In genomic region chr17:80501805-80502172, GRCm38 (mm10) we compare ENCODE assay signal across 25 mouse cellular contexts. TPM values are rescaled to one million over a fixed set of nuclear protein-coding genes. Genes with fewer than 3 reads are reported as not detected.
DNase-seq lines count a peak whose midpoint lies in the region; ATAC-seq and TF ChIP-seq lines count a peak whose summit lies in the region.
"Had no signal": no experiment of that assay in that cellular context is flagged by ENCODE, and none has a peak within 500 bp of the region (broad histone marks: within the 10 kb centered on the region; RNA-seq: fewer than 3 reads in every experiment).

No protein-coding gene starts in this region.

- no peak for DNase-seq in liver, postnatal 0 days
- DNase-seq in liver, result no peak
- DNase-seq in induced T-regulatory cell, adult 2 months (ENCODE audit: low read depth), result peak; percentile 38
- no peak for DNase-seq in left cerebral cortex, adult 9 months (ENCODE audit: low spot score in 2 of 2)
- DNase-seq in right cerebral cortex, postnatal 4 days, result no peak
- DNase-seq: cerebellum, adult 2 months; gastrocnemius, postnatal 36 days; kidney, adult 8-10 months; kidney, postnatal 4 days; layer of hippocampus, adult 9-11 months; liver, embryonic 13.5 days; lung, postnatal 4 days; right cerebral cortex, postnatal 25 days; thymus, postnatal 36 days had no signal

- no peaks in the 10 kb centered on the region for H3K9me3 ChIP-seq in liver, postnatal 0 days (ENCODE audit: low read length)
- H3K9me3 ChIP-seq in E14TG2a.4 (ENCODE audit: low read length), result no peaks in the 10 kb centered on the region
- H3K9me3 ChIP-seq in forebrain, embryonic 15.5 days, result no peaks in the 10 kb centered on the region
- H3K9me3 ChIP-seq: embryonic facial prominence, embryonic 12.5 days; forebrain, embryonic 13.5 days; limb, embryonic 10.5 days; liver, embryonic 13.5 days; lung, embryonic 15.5 days; midbrain, embryonic 12.5 days; neural tube, embryonic 15.5 days had no signal

- no peak overlapping the region for H3K4me2 ChIP-seq in liver, postnatal 0 days (ENCODE audit: low read depth, low read length)
- H3K4me2 ChIP-seq in forebrain, embryonic 15.5 days (replicated peaks), result no peak overlapping the region
- H3K4me2 ChIP-seq: embryonic facial prominence, embryonic 12.5 days; forebrain, embryonic 13.5 days; liver, embryonic 13.5 days; lung, embryonic 15.5 days; midbrain, embryonic 12.5 days; neural tube, embryonic 15.5 days had no signal

- TF ChIP-seq EP300 in liver, postnatal 0 days (IDR thresholded peaks at IDR 0.05; ENCODE audit: low read depth), result no peak

- H3K27ac ChIP-seq in liver, postnatal 0 days (ENCODE audit: low read depth), result peak overlapping the region; percentile 20; the same call in 1 of the 2 replicates
- no peak overlapping the region for H3K27ac ChIP-seq in forebrain, embryonic 15.5 days (replicated peaks)
- H3K27ac ChIP-seq: embryonic facial prominence, embryonic 12.5 days; forebrain, embryonic 13.5 days; left cerebral cortex, adult 2 months; limb, embryonic 10.5 days; lung, embryonic 15.5 days; midbrain, embryonic 12.5 days; neural tube, embryonic 15.5 days had no signal

- no peak overlapping the region for H3K9ac ChIP-seq in liver, postnatal 0 days (replicated peaks)
- no peak overlapping the region for H3K9ac ChIP-seq in forebrain, embryonic 15.5 days (replicated peaks)
- H3K9ac ChIP-seq: embryonic facial prominence, embryonic 12.5 days; forebrain, embryonic 13.5 days; liver, embryonic 13.5 days; lung, embryonic 15.5 days; midbrain, embryonic 12.5 days; neural tube, embryonic 15.5 days had no signal

- no peaks in the 10 kb centered on the region for H3K36me3 ChIP-seq in liver, postnatal 0 days (replicated peaks; ENCODE audit: insufficient read depth, low read length)
- peaks cover 25% of the 10 kb centered on the region for H3K36me3 ChIP-seq in E14TG2a.4 (ENCODE audit: insufficient read depth, low read length)
- no peaks in the 10 kb centered on the region for H3K36me3 ChIP-seq in forebrain, embryonic 15.5 days
- H3K36me3 ChIP-seq: embryonic facial prominence, embryonic 12.5 days; limb, embryonic 10.5 days; liver, embryonic 13.5 days; lung, embryonic 15.5 days; midbrain, embryonic 12.5 days; neural tube, embryonic 15.5 days had no signal

- no peak for ATAC-seq in liver, postnatal 0 days
- peak; percentile 34; the same call in 1 of the 2 replicates for ATAC-seq in neutrophil, adult 5-6 weeks (ENCODE audit: extremely low read depth, insufficient number of reproducible peaks, low FRiP score, poor library complexity, severe bottlenecking)
- no peak for ATAC-seq in forebrain, embryonic 15.5 days (replicated peaks)
- ATAC-seq: forebrain, embryonic 13.5 days had no signal

- H3K27me3 ChIP-seq in liver, postnatal 0 days (ENCODE audit: insufficient read depth, low read length), result no peaks in the 10 kb centered on the region
- no peaks in the 10 kb centered on the region for H3K27me3 ChIP-seq in E14TG2a.4 (ENCODE audit: insufficient read depth, low read length)
- H3K27me3 ChIP-seq in forebrain, embryonic 15.5 days, result no peaks in the 10 kb centered on the region
- H3K27me3 ChIP-seq: embryonic facial prominence, embryonic 12.5 days; forebrain, embryonic 13.5 days; liver, embryonic 13.5 days; lung, embryonic 15.5 days; midbrain, embryonic 12.5 days; neural tube, embryonic 15.5 days had no signal

- no peak for TF ChIP-seq CTCF in liver, postnatal 0 days (IDR thresholded peaks at IDR 0.05; ENCODE audit: low read depth)
- 0 out of 2 replicates have a peak, but pooled peaks have one; percentile 5 for TF ChIP-seq CTCF in E14TG2a.4 (conservative IDR thresholded peaks at IDR 0.05; ENCODE audit: low read length)

- 32% methylated on average over 2 of the region's 2 CpGs for WGBS in liver, postnatal 0 days (ENCODE audit: insufficient replicate concordance)
- 72% methylated on average over 2 of the region's 2 CpGs for WGBS in forebrain, embryonic 15.5 days

- H3K4me3 ChIP-seq in liver, postnatal 0 days (ENCODE audit: low read depth, low read length), result no peak overlapping the region
- 0 out of 2 replicates have a peak overlapping the region, but pooled peaks have one; percentile 69 for H3K4me3 ChIP-seq in E14TG2a.4 (replicated peaks; ENCODE audit: low read length)
- H3K4me3 ChIP-seq in forebrain, embryonic 15.5 days, result no peak overlapping the region
- H3K4me3 ChIP-seq: embryonic facial prominence, embryonic 12.5 days; erythroblast, embryonic 14.5 days; forebrain, embryonic 13.5 days; left cerebral cortex, adult 2 months; limb, embryonic 10.5 days; liver, embryonic 13.5 days; lung, embryonic 15.5 days; midbrain, embryonic 12.5 days; neural tube, embryonic 15.5 days had no signal

- peaks cover 4% of the 10 kb centered on the region for H3K4me1 ChIP-seq in liver, postnatal 0 days (ENCODE audit: insufficient read depth)
- H3K4me1 ChIP-seq in E14TG2a.4 (replicated peaks; ENCODE audit: low read depth, low read length), result peaks cover 61% of the 10 kb centered on the region
- H3K4me1 ChIP-seq in forebrain, embryonic 15.5 days, result no peaks in the 10 kb centered on the region
- H3K4me1 ChIP-seq: embryonic facial prominence, embryonic 12.5 days; forebrain, embryonic 13.5 days; limb, embryonic 10.5 days; lung, embryonic 15.5 days; midbrain, embryonic 12.5 days; neural tube, embryonic 15.5 days had no signal

RNA-seq across cellular contexts. Expression of gene Sos1, which starts 21.5 kb away (rescaled TPM):
- polyA plus RNA-seq in liver, postnatal 0 days (2015; fragmentation: Nextera tagmentation; extraction: Ambion mirVana), result 1.4 TPM in 2 replicates
- total RNA-seq in neutrophil, adult 5-6 weeks (2017), result 14.6 and 15.9 TPM in 2 replicates
- polyA plus RNA-seq in forebrain, embryonic 15.5 days (2015; fragmentation: Nextera tagmentation; extraction: Ambion mirVana), result 7.2 and 7.5 TPM in 2 replicates
